Mouse (Mus musculus): Measurements from ENCODE around the gene Alg12. TPM values are rescaled to one million over a fixed set of nuclear protein-coding genes. Genes with fewer than 3 reads are reported as not detected.
"Not testable (repeated sequence)": the region's sequence is repeated elsewhere in the genome, so short reads cannot be mapped to it uniquely, and the experiment has no call there.

Gene Alg12
- polyA plus RNA-seq, 2 experiments from 2014 or later: 17.1 to 23.5 TPM

GRCm38 (mm10) chr15:88768537-88768936, 50.6 kb downstream of the Alg12 start:
- no peak for ATAC-seq

DNA sequence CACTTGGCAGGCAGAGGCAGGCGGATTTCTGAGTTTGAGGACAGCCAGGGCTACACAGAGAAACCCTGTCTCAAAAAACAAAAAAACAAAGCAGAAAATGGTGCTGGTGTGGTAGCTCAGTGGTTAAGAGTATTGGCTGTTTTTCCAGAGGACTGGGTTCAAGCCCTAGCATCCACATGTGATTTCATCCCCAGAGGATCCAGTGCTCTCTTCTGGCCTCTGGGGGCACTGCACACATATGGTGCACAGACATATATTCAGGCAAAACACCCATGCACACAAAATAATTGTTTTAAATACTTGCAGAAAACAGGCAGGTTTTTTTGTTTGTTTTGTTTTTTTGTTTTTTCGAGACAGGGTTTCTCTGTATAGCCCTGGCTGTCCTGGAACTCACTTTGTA, 53.0 kb downstream of the Alg12 start:
- ATAC-seq: not testable (repeated sequence)

GRCm38 (mm10) chr15:88761551-88761950, 57.6 kb downstream of the Alg12 start:
- no peak for ATAC-seq

DNA sequence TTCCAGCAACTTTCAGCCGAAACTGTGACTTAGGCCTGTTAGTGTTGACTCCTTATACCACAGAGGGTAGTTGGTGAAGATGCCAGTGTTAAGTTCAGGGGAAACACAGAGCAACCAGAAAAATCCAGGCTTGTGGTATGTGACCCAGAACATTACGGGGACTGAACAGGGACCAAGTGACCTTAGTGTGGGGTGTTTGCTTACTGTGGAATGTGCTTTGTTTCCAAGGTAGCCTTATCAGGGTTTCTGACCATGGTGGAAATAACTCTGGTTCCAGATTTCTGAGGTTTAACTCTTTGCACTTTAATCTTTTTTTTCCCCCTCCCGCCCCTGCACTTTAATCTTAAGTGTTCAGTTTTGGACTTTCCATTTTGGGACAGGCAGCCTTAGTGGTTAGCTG, 61.1 kb downstream of the Alg12 start:
- no peak for ATAC-seq

DNA sequence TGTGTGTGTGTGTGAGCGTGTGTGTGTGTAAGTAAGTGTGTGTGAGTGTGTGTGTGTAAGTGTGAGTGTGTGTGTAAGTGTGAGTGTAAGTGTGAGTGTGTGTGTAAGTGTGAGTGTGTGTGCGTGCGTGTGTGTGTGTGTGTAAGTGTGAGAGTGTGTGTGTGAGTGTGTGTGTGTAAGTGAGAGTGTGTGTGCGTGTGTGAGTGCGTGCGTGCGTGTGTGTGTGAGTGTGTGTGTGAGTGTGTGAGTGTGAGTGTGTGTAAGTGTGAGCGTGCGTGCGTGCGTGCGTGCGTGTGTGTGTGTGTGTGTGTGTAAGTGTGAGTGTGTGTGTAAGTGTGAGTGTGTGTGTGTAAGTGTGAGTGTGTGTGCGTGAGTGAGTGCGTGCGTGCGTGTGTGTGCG, 63.4 kb downstream of the Alg12 start:
- ATAC-seq: no peak

Other genes with a start within 250 kb of the Alg12 start
- not detected for gene Zdhhc25, start 219.0 kb downstream of the Alg12 start, polyA plus RNA-seq (2017; shearing (Covaris generic))
- gene Brd1, start 85.1 kb downstream of the Alg12 start, polyA plus RNA-seq (2017; shearing (Covaris generic)): 10 to 100 TPM; 19.2 to 19.6 TPM
- 1 to 10 TPM; 4.7 to 4.9 TPM for gene Zbed4, start 67.7 kb downstream of the Alg12 start, polyA plus RNA-seq (2017; shearing (Covaris generic))
- gene Creld2, start 328 bp upstream of the Alg12 start, polyA plus RNA-seq (2017; shearing (Covaris generic)): 10 to 100 TPM; 24.7 to 25.1 TPM
- 1 to 10 TPM; 1.5 to 4.3 TPM for gene Pim3, start 42.9 kb upstream of the Alg12 start, polyA plus RNA-seq (2017; shearing (Covaris generic))
- gene Ttll8, start 135.1 kb upstream of the Alg12 start, polyA plus RNA-seq (2017; shearing (Covaris generic)): not detected
- not detected for gene Mlc1, start 159.7 kb upstream of the Alg12 start, polyA plus RNA-seq (2017; shearing (Covaris generic))
- gene Mov10l1, start 163.6 kb upstream of the Alg12 start, polyA plus RNA-seq (2017; shearing (Covaris generic)): not detected
- gene Panx2, start 240.4 kb upstream of the Alg12 start, polyA plus RNA-seq (2017; shearing (Covaris generic)): not detected